39 mouse cellular contexts compared by ENCODE assay signal in the genomic region with DNA sequence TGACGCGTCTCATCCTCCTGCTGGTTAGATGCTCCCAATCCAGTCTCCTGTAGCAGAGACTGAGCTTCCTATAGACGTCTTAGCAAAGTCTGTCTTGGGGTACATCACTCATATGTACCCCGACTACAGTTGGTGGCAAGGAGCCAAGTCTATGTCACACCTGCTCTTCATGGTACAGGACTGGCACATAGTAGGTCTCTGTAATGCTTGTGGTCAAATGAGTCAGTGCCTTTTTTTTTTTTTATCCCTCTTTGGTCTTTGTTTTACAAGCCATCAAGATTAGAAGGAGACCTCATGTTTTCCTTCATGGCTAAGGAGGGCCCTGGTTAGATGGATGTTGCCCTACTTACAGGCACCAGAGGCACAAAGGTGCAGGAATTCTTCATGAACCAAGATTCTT. TPM values are rescaled to one million over a fixed set of nuclear protein-coding genes. Genes with fewer than 3 reads are reported as not detected.
DNase-seq lines count a peak whose midpoint lies in the region; ATAC-seq lines count a peak whose summit lies in the region.
"Had no signal": no experiment of that assay in that cellular context is flagged by ENCODE, and none has a peak within 500 bp of the region (broad histone marks: within the 10 kb centered on the region; RNA-seq: fewer than 3 reads in every experiment).

No protein-coding gene starts in this region.

- 83% methylated on average over 4 of the region's 4 CpGs for WGBS in liver, embryonic 15.5 days (ENCODE audit: insufficient replicate concordance)

- H3K4me1 ChIP-seq in megakaryocyte, embryonic 14.5 days = peaks cover 83% of the 10 kb centered on the region
- H3K4me1 ChIP-seq in liver, embryonic 15.5 days (replicated peaks) = peaks cover 65% of the 10 kb centered on the region

- H3K9ac ChIP-seq in liver, embryonic 15.5 days = peak overlapping the region; percentile 27; the same call in 1 of the 2 replicates
- H3K9ac ChIP-seq: heart, embryonic 13.5 days; hindbrain, embryonic 15.5 days; limb, embryonic 12.5 days; neural tube, embryonic 15.5 days had no signal

- no peaks in the 10 kb centered on the region for H3K9me3 ChIP-seq in megakaryocyte, embryonic 14.5 days
- H3K9me3 ChIP-seq in liver, embryonic 15.5 days (replicated peaks) = no peaks in the 10 kb centered on the region
- H3K9me3 ChIP-seq: G1E; heart, embryonic 13.5 days; hindbrain, embryonic 15.5 days; limb, embryonic 12.5 days; neural tube, embryonic 15.5 days had no signal

- H3K4me2 ChIP-seq in liver, embryonic 15.5 days = peak overlapping the region; percentile 81
- H3K4me2 ChIP-seq: hindbrain, embryonic 15.5 days; neural tube, embryonic 15.5 days had no signal

- H3K27ac ChIP-seq in liver, embryonic 15.5 days (replicated peaks) = no peak overlapping the region; the same call in 1 of the 2 replicates
- H3K27ac ChIP-seq: heart, embryonic 13.5 days; hindbrain, embryonic 15.5 days; limb, embryonic 12.5 days; neural tube, embryonic 15.5 days had no signal

- peak overlapping the region; percentile 97 for H3K4me3 ChIP-seq in megakaryocyte, embryonic 14.5 days (replicated peaks)
- H3K4me3 ChIP-seq in liver, embryonic 15.5 days (replicated peaks) = peak overlapping the region; percentile 85
- H3K4me3 ChIP-seq: hindbrain, embryonic 15.5 days; limb, embryonic 12.5 days; neural tube, embryonic 15.5 days had no signal

- no peaks in the 10 kb centered on the region for H3K27me3 ChIP-seq in megakaryocyte, embryonic 14.5 days (replicated peaks)
- H3K27me3 ChIP-seq in liver, embryonic 15.5 days = no peaks in the 10 kb centered on the region
- H3K27me3 ChIP-seq: heart, embryonic 13.5 days; hindbrain, embryonic 15.5 days; limb, embryonic 12.5 days; neural tube, embryonic 15.5 days; Patski had no signal

- peak; percentile 34 for DNase-seq in cerebellum, adult 9-10 months
- DNase-seq in cerebellum, adult 18-20 months = no peak
- DNase-seq in embryo, embryonic 9.5 days (ENCODE audit: extremely low spot score) = no peak
- DNase-seq in thymus, postnatal 36 days = no peak
- DNase-seq: adrenal gland, postnatal 10 days; cerebellum, adult 11 months; cerebellum, postnatal 25 days; gastrocnemius, postnatal 10 days; heart, postnatal 10 days; kidney, adult 11 months; kidney, postnatal 14 days; layer of hippocampus, adult 9-11 months; lung, adult 18-20 months; lung, postnatal 4 days; midbrain, embryonic 14.5 days; right cerebral cortex, adult 18-20 months; right cerebral cortex, postnatal 4 days had no signal

- peaks cover 76% of the 10 kb centered on the region for H3K36me3 ChIP-seq in megakaryocyte, embryonic 14.5 days (replicated peaks; ENCODE audit: low read length)
- peaks cover 38% of the 10 kb centered on the region for H3K36me3 ChIP-seq in liver, embryonic 15.5 days (replicated peaks)
- H3K36me3 ChIP-seq: hindbrain, embryonic 15.5 days; neural tube, embryonic 15.5 days had no signal

- ATAC-seq in megakaryocyte, adult 5-6 weeks (ENCODE audit: poor library complexity, severe bottlenecking) = no peak
- no peak for ATAC-seq in liver, embryonic 15.5 days (ENCODE audit: insufficient read depth)
- ATAC-seq: forebrain, embryonic 16.5 days; inflammation-experienced regulatory T-cells, adult 6 months; lung, postnatal 0 days; Patski had no signal

RNA-seq across cellular contexts. Expression of gene Mknk1, which starts 1.8 kb away (rescaled TPM):
- 293 and 361 TPM in 2 replicates for polyA plus RNA-seq in megakaryocyte, embryonic 14.5 days (2012; ENCODE audit: insufficient read depth, low replicate concordance)
- total RNA-seq in megakaryocyte, adult 5-6 weeks (2015) = 45.8 and 48.6 TPM in 2 replicates
- 103 and 116 TPM in 2 replicates for total RNA-seq in megakaryocyte, adult 5-6 weeks (2017)
- 30.0 and 33.1 TPM in 2 replicates for polyA plus RNA-seq in liver, embryonic 15.5 days (2015; fragmentation: Nextera tagmentation; extraction: Ambion mirVana)

RNA-seq across cellular contexts. Expression of gene Mob3c, which starts 12.9 kb away (rescaled TPM):
- polyA plus RNA-seq in megakaryocyte, embryonic 14.5 days (2012; ENCODE audit: insufficient read depth, low replicate concordance) = 19.3 and 30.2 TPM in 2 replicates
- 6.2 and 8.3 TPM in 2 replicates for total RNA-seq in megakaryocyte, adult 5-6 weeks (2015)
- total RNA-seq in megakaryocyte, adult 5-6 weeks (2017) = 9.6 and 10.2 TPM in 2 replicates
- polyA plus RNA-seq in liver, embryonic 15.5 days (2015; fragmentation: Nextera tagmentation; extraction: Ambion mirVana) = 8.0 and 8.2 TPM in 2 replicates

RNA-seq across cellular contexts. Expression of gene Kncn, which starts 43.4 kb away (rescaled TPM):
- 0.29 TPM in 1 of 2 replicates, not detected in the other for polyA plus RNA-seq in megakaryocyte, embryonic 14.5 days (2012; ENCODE audit: insufficient read depth, low replicate concordance)
- not detected in 2 replicates for total RNA-seq in megakaryocyte, adult 5-6 weeks (2015)
- not detected in 2 replicates for total RNA-seq in megakaryocyte, adult 5-6 weeks (2017)
- not detected in 2 replicates for polyA plus RNA-seq in liver, embryonic 15.5 days (2015; fragmentation: Nextera tagmentation; extraction: Ambion mirVana)
- total RNA-seq: adrenal gland, postnatal 10 days; G1E; gastrocnemius, postnatal 10 days; heart, adult 8-10 months; heart, postnatal 10 days; hematopoietic stem cell, adult 5-6 weeks; monocyte, adult 5-6 weeks had no signal
- polyA plus RNA-seq: C2C12; embryonic facial prominence, embryonic 11.5 days; forebrain, embryonic 11.5 days; G1E; gonadal fat pad, adult 2 months; heart, embryonic 13.5 days; inflammation-experienced regulatory T-cells, adult 6 months; kidney, embryonic 14.5 days; limb, embryonic 12.5 days; lung, postnatal 0 days; Patski; spleen, adult 2 months; urinary bladder, adult 2 months had no signal

RNA-seq across cellular contexts. Expression of gene 6430628N08Rik, which starts 49.6 kb away (rescaled TPM):
- 0.16 TPM in 1 of 2 replicates, not detected in the other for polyA plus RNA-seq in megakaryocyte, embryonic 14.5 days (2012; ENCODE audit: insufficient read depth, low replicate concordance)
- total RNA-seq in megakaryocyte, adult 5-6 weeks (2015) = not detected in 2 replicates
- total RNA-seq in megakaryocyte, adult 5-6 weeks (2017) = not detected in 2 replicates
- polyA plus RNA-seq in liver, embryonic 15.5 days (2015; fragmentation: Nextera tagmentation; extraction: Ambion mirVana) = not detected in 2 replicates
- total RNA-seq: adrenal gland, postnatal 10 days; G1E; gastrocnemius, postnatal 10 days; heart, adult 8-10 months; heart, postnatal 10 days; hematopoietic stem cell, adult 5-6 weeks; monocyte, adult 5-6 weeks had no signal
- polyA plus RNA-seq: C2C12; embryonic facial prominence, embryonic 11.5 days; forebrain, embryonic 11.5 days; G1E; heart, embryonic 13.5 days; inflammation-experienced regulatory T-cells, adult 6 months; kidney, embryonic 14.5 days; lung, postnatal 0 days; midbrain, embryonic 14.5 days; Patski; spleen, adult 2 months; urinary bladder, adult 2 months had no signal

RNA-seq across cellular contexts. Expression of gene Atpaf1, which starts 56.2 kb away (rescaled TPM):
- polyA plus RNA-seq in megakaryocyte, embryonic 14.5 days (2012; ENCODE audit: insufficient read depth, low replicate concordance) = 16.7 TPM in 1 of 2 replicates, not detected in the other
- total RNA-seq in megakaryocyte, adult 5-6 weeks (2015) = 14.4 and 21.8 TPM in 2 replicates
- total RNA-seq in megakaryocyte, adult 5-6 weeks (2017) = 5.8 and 7.5 TPM in 2 replicates
- polyA plus RNA-seq in liver, embryonic 15.5 days (2015; fragmentation: Nextera tagmentation; extraction: Ambion mirVana) = 15.7 and 16.4 TPM in 2 replicates
